Mouse (Mus musculus): ENCODE results near the gene Ube2k.

DNA sequence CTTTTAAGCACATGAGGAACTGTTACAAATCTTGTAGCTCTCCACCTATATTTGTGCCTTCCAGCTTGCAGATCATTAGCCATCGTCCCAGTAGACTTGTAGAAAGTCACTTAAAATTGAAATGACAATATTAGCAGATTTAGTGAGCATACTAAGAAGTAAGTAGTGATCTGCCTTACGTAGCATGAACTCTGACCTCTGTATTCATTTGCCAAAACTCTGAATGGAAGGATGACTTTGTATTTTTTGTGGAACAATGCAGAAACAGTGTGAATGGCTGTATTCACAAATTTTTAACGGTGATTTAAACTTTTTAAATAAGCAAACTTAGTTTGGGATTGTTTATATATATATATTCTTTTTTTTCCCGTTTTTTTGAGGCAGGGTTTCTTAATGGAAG is 1.8 kb downstream of the Ube2k start:
- TF ChIP-seq UBTF (IDR thresholded peaks at IDR 0.05; ENCODE audit: borderline replicate concordance, insufficient read depth, low read depth, low read length) (no peak), MEF2A (IDR thresholded peaks at IDR 0.05; ENCODE audit: extremely low read depth, insufficient replicate concordance, low read depth, low read length, poor library complexity, severe bottlenecking) (no peak), POLR2A (IDR thresholded peaks at IDR 0.05; ENCODE audit: control insufficient read depth in 1 of 2, insufficient read depth in 1 of 2, low read depth in 1 of 2, low read length in 2 of 2, poor library complexity in 1 of 2) (no peak), HCFC1 (IDR thresholded peaks at IDR 0.05; ENCODE audit: low read depth, low read length) (no peak), EP300 (IDR thresholded peaks at IDR 0.05; ENCODE audit: low read depth in 1 of 2, low read length in 2 of 2) (no peak), GATA1 (IDR thresholded peaks at IDR 0.05; ENCODE audit: low read depth, low read length) (no peak), CTCF (IDR thresholded peaks at IDR 0.05 in 2 of 3, conservative IDR thresholded peaks at IDR 0.05 in 1 of 3; ENCODE audit: control insufficient read depth in 1 of 3, insufficient read depth in 1 of 3, low read depth in 2 of 3, low read length in 3 of 3, poor library complexity in 1 of 3, severe bottlenecking in 1 of 3) (no peak), ETS1 (IDR thresholded peaks at IDR 0.05; ENCODE audit: low read depth, low read length) (no peak), ZMIZ1 (IDR thresholded peaks at IDR 0.05; ENCODE audit: low read depth, low read length) (no peak), USF1 (IDR thresholded peaks at IDR 0.05; ENCODE audit: low read depth, low read length) (no peak)
